In genomic region chr4:102574666-102575254, GRCm38 (mm10) we compare ENCODE assay signal across 15 mouse cellular contexts.
DNase-seq lines count a peak whose midpoint lies in the region; ATAC-seq and TF ChIP-seq lines count a peak whose summit lies in the region.
"Had no signal": no experiment of that assay in that cellular context is flagged by ENCODE, and none has a peak within 500 bp of the region (broad histone marks: within the 10 kb centered on the region; RNA-seq: fewer than 3 reads in every experiment).

No protein-coding gene starts in this region.

- TF ChIP-seq POLR2A in thymus, adult 2 months (IDR thresholded peaks at IDR 0.05; ENCODE audit: control insufficient read depth, extremely low read depth, insufficient read depth, low read length, poor library complexity), result no peak

- H3K27me3 ChIP-seq in heart, embryonic 12.5 days (replicated peaks), result no peaks in the 10 kb centered on the region
- H3K27me3 ChIP-seq in liver, embryonic 15.5 days, result no peaks in the 10 kb centered on the region
- no peaks in the 10 kb centered on the region for H3K27me3 ChIP-seq in liver, embryonic 11.5 days (replicated peaks; ENCODE audit: control insufficient read depth, insufficient read depth, low read length)
- no peaks in the 10 kb centered on the region for H3K27me3 ChIP-seq in thymus, adult 2 months (ENCODE audit: control insufficient read depth, insufficient read depth, low read length)
- H3K27me3 ChIP-seq: hindbrain, embryonic 15.5 days; limb, embryonic 12.5 days had no signal

- WGBS in heart, embryonic 12.5 days, result 69% methylated on average over 10 of the region's 10 CpGs
- 63% methylated on average over 10 of the region's 10 CpGs for WGBS in liver, embryonic 15.5 days (ENCODE audit: insufficient replicate concordance)
- WGBS in liver, embryonic 11.5 days, result 76% methylated on average over 10 of the region's 10 CpGs
- WGBS in thymus, adult 2 months, result 69% methylated on average over 10 of the region's 10 CpGs

- H3K27ac ChIP-seq in heart, embryonic 12.5 days (ENCODE audit: poor library complexity, severe bottlenecking), result peak overlapping the region; percentile 32
- H3K27ac ChIP-seq in liver, embryonic 15.5 days (replicated peaks), result 0 out of 2 replicates have a peak overlapping the region, but pooled peaks have one; percentile 29
- H3K27ac ChIP-seq in liver, embryonic 11.5 days (ENCODE audit: low read depth, low read length), result no peak overlapping the region
- H3K27ac ChIP-seq in thymus, adult 2 months (ENCODE audit: control insufficient read depth, insufficient read depth, low read length), result peak overlapping the region; percentile 73
- H3K27ac ChIP-seq: forebrain, embryonic 10.5 days; hindbrain, embryonic 15.5 days; limb, embryonic 12.5 days; neural tube, embryonic 13.5 days had no signal

- no peak overlapping the region for H3K4me3 ChIP-seq in heart, embryonic 12.5 days
- no peak overlapping the region for H3K4me3 ChIP-seq in liver, embryonic 15.5 days (replicated peaks)
- no peak overlapping the region for H3K4me3 ChIP-seq in liver, embryonic 11.5 days (ENCODE audit: low read depth, low read length)
- H3K4me3 ChIP-seq in thymus, adult 2 months (ENCODE audit: control insufficient read depth, insufficient read depth, low read length), result no peak overlapping the region
- H3K4me3 ChIP-seq: forebrain, embryonic 10.5 days; hindbrain, embryonic 15.5 days; limb, embryonic 12.5 days; neural tube, embryonic 13.5 days had no signal

- no peak for TF ChIP-seq CTCF in thymus, adult 2 months (IDR thresholded peaks at IDR 0.05; ENCODE audit: borderline replicate concordance, control insufficient read depth, extremely low read depth, insufficient read depth, low read length, poor library complexity)

- H3K9ac ChIP-seq in heart, embryonic 12.5 days, result no peak overlapping the region
- no peak overlapping the region for H3K9ac ChIP-seq in liver, embryonic 15.5 days
- no peak overlapping the region for H3K9ac ChIP-seq in liver, embryonic 11.5 days (ENCODE audit: low read depth, low read length)
- H3K9ac ChIP-seq: hindbrain, embryonic 15.5 days; limb, embryonic 12.5 days; neural tube, embryonic 13.5 days had no signal

- H3K4me2 ChIP-seq in heart, embryonic 12.5 days, result 0 out of 2 replicates have a peak overlapping the region, but pooled peaks have one; percentile 11
- 0 out of 2 replicates have a peak overlapping the region, but pooled peaks have one; percentile 27 for H3K4me2 ChIP-seq in liver, embryonic 15.5 days
- H3K4me2 ChIP-seq in liver, embryonic 11.5 days, result no peak overlapping the region; the same call in 1 of the 2 replicates
- H3K4me2 ChIP-seq: hindbrain, embryonic 15.5 days; limb, embryonic 12.5 days; neural tube, embryonic 13.5 days had no signal

- no peak for ATAC-seq in heart, embryonic 12.5 days (ENCODE audit: insufficient number of reproducible peaks, low FRiP score)
- no peak for ATAC-seq in liver, embryonic 15.5 days (ENCODE audit: insufficient read depth)
- no peak for ATAC-seq in liver, embryonic 11.5 days (replicated peaks; ENCODE audit: low FRiP score)

- peaks cover 33% of the 10 kb centered on the region for H3K4me1 ChIP-seq in heart, embryonic 12.5 days (replicated peaks)
- peaks cover 71% of the 10 kb centered on the region for H3K4me1 ChIP-seq in liver, embryonic 15.5 days (replicated peaks)
- H3K4me1 ChIP-seq in liver, embryonic 11.5 days (replicated peaks; ENCODE audit: control insufficient read depth, insufficient read depth, low read length), result peaks cover 25% of the 10 kb centered on the region
- H3K4me1 ChIP-seq in thymus, adult 2 months (replicated peaks; ENCODE audit: control insufficient read depth, insufficient read depth, low read length), result peaks cover 25% of the 10 kb centered on the region

- H3K9me3 ChIP-seq in heart, embryonic 12.5 days (replicated peaks), result no peaks in the 10 kb centered on the region
- no peaks in the 10 kb centered on the region for H3K9me3 ChIP-seq in liver, embryonic 15.5 days (replicated peaks)
- no peaks in the 10 kb centered on the region for H3K9me3 ChIP-seq in liver, embryonic 11.5 days (ENCODE audit: control insufficient read depth, low read length)
- H3K9me3 ChIP-seq: forebrain, embryonic 10.5 days; hindbrain, embryonic 15.5 days; limb, embryonic 12.5 days; neural tube, embryonic 13.5 days had no signal

- DNase-seq in heart, adult 8-10 months (ENCODE audit: low spot score), result no peak
- DNase-seq in liver, embryonic 11.5 days (ENCODE audit: low spot score), result no peak
- DNase-seq in thymus, adult 2 months, result no peak
- no peak for DNase-seq in thymus, postnatal 25 days
- no peak for DNase-seq in ovary, postnatal 14 days (ENCODE audit: low spot score)
- DNase-seq in left cerebral cortex, adult 9 months (ENCODE audit: low spot score in 2 of 2), result no peak
- DNase-seq: cerebellum, adult 8-10 months; layer of hippocampus, postnatal 36 days; right cerebral cortex, postnatal 4 days had no signal

- 0 out of 2 replicates have a peak, but pooled peaks cover 8% of the 10 kb centered on the region for H3K36me3 ChIP-seq in heart, embryonic 12.5 days
- no peaks in the 10 kb centered on the region for H3K36me3 ChIP-seq in liver, embryonic 15.5 days (replicated peaks)
- H3K36me3 ChIP-seq in liver, embryonic 11.5 days (ENCODE audit: control insufficient read depth, insufficient read depth, low read length), result no peaks in the 10 kb centered on the region
- H3K36me3 ChIP-seq in thymus, adult 2 months (ENCODE audit: control insufficient read depth, insufficient read depth, low read length), result peaks cover 3% of the 10 kb centered on the region; the same call in 1 of the 2 replicates
- H3K36me3 ChIP-seq: forebrain, embryonic 10.5 days; hindbrain, embryonic 15.5 days; limb, embryonic 12.5 days; neural tube, embryonic 13.5 days had no signal
